Mouse (Mus musculus): Measurements from ENCODE around the gene Alkbh1. TPM values are rescaled to one million over a fixed set of nuclear protein-coding genes. Genes with fewer than 3 reads are reported as not detected.

Gene Alkbh1
- total and polyA plus RNA-seq, 2 experiments from 2014 or later = 20.3 to 36.8 TPM

DNA sequence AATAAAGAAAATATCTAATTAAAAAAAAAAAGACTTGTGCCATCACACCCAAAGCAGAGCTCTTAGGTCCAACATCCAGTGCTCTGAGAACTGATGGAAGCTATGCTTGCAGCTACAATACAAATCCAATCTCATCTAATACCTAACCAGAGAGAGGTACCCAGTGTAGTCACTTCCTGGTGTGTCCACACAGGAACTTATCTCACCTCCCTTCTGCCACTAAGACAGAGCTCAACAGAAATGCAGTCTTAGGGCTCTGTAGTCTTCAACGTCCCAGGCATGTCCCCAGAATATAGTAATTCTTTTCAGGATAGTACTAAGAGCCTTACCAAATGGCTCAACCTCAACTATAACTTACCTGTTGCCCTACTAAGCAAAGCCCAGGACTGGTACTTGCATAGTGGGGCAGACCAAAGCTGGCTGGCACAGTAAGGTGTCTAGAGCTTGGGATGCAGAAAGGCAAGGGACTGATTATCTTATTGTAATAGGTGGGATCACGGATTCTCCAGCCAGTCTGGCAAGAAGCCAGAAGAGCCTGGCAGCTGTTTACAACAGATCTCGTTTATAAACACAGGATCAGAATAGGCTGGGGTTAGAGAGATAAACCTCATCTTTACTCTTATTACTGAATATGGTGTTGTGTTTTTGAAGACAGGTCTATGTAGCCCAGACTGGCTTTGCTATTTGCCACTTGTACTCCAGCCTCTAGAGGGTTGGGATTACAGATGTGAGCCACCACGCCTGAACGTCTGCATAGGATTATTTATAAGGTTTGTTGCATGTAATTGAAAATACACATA is 21.9 kb downstream of the Alkbh1 start:
- Histone ChIP-seq H3K27me3 (ENCODE audit: insufficient read depth, low read length) (no peaks in the 10 kb centered on the region), H3K9me3 (ENCODE audit: low read length) (no peaks in the 10 kb centered on the region), H3K4me1 (ENCODE audit: insufficient read depth, low read length) (peaks cover 6% of the 10 kb centered on the region; the same call in 1 of the 2 replicates), H3K36me3 (ENCODE audit: insufficient read depth, low read length) (peaks cover 6% of the 10 kb centered on the region; the same call in 1 of the 2 replicates), H3K4me3 (ENCODE audit: low read depth, low read length) (no peak overlapping the region), H3K9ac (replicated peaks; ENCODE audit: low read length, poor library complexity, severe bottlenecking) (no peak overlapping the region), H3K4me2 (ENCODE audit: low read depth, low read length, poor library complexity, severe bottlenecking) (no peak overlapping the region), H3K27ac (ENCODE audit: low read depth, low read length) (no peak overlapping the region)
- 46% methylated on average over 5 of the region's 5 CpGs for WGBS
- no peak for DNase-seq (ENCODE audit: low spot score)
- TF ChIP-seq CTCF (IDR thresholded peaks at IDR 0.05) = no peak
- no peak for ATAC-seq (ENCODE audit: low FRiP score)

DNA sequence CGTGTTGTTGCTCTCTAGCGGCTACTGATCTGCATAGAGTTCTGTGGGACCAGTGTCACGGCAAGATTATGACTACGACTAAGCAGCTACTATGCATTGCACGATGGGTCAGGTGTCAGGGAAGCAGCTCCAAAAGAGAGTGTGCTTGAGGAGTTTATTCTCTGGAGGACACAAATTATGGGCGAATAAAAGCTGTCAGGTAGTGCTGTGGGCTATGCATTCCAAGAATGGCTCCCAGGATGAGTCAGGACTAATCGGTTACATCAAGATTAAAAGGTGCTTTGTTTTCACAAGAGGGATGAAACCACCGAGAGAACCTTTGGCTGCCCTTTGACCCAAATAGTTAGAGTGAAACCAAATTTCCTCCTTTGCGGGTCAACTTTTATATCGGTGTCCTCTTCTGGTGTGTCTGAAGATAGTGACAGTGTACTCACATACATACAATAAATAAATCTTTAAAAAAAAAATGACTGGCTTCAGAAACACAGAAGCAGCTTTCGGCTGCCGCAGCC is 23.8 kb downstream of the Alkbh1 start:
- Histone ChIP-seq H3K27me3 (ENCODE audit: insufficient read depth, low read length) (no peaks in the 10 kb centered on the region), H3K9me3 (ENCODE audit: low read length) (no peaks in the 10 kb centered on the region), H3K27ac (ENCODE audit: low read depth, low read length) (no peak overlapping the region), H3K36me3 (ENCODE audit: insufficient read depth, low read length) (no peaks in the 10 kb centered on the region), H3K4me1 (ENCODE audit: insufficient read depth, low read length) (peaks cover 6% of the 10 kb centered on the region; the same call in 1 of the 2 replicates), H3K4me3 (ENCODE audit: low read depth, low read length) (no peak overlapping the region), H3K9ac (replicated peaks; ENCODE audit: low read length, poor library complexity, severe bottlenecking) (no peak overlapping the region), H3K4me2 (ENCODE audit: low read depth, low read length, poor library complexity, severe bottlenecking) (no peak overlapping the region)
- 70% methylated on average over 12 of the region's 12 CpGs for WGBS
- no peak for TF ChIP-seq CTCF (IDR thresholded peaks at IDR 0.05)
- no peak for ATAC-seq (ENCODE audit: low FRiP score)
- no peak for DNase-seq (ENCODE audit: low spot score)

DNA sequence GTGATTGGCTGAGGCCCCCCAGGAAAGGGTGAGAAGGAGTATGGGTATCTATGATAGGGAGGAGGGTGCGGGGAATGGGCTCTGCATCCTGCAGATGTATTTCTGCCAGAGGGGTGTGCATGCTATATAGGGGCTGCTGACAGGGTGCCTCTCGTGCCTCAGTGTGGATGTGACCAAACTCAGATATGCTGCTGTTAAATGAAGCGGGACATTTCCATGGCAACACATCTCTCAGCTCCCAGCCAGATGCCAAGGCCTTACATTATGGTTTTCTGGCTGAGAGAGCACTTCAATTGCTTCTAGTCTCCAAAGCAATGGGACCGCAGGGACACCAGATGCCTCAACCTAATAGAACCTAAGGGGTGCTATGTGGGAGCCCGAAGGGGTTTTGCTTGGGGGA is 24.9 kb downstream of the Alkbh1 start:
- peak; percentile 83 for ATAC-seq (ENCODE audit: low FRiP score)
- peak; percentile 92 for DNase-seq (ENCODE audit: low spot score)
- TF ChIP-seq CTCF (IDR thresholded peaks at IDR 0.05) = no peak
- Histone ChIP-seq H3K9me3 (ENCODE audit: low read length) (no peaks in the 10 kb centered on the region), H3K4me3 (ENCODE audit: low read depth, low read length) (no peak overlapping the region), H3K4me1 (ENCODE audit: insufficient read depth, low read length) (peaks cover 6% of the 10 kb centered on the region; the same call in 1 of the 2 replicates), H3K4me2 (ENCODE audit: low read depth, low read length, poor library complexity, severe bottlenecking) (no peak overlapping the region), H3K27me3 (ENCODE audit: insufficient read depth, low read length) (no peaks in the 10 kb centered on the region), H3K9ac (replicated peaks; ENCODE audit: low read length, poor library complexity, severe bottlenecking) (no peak overlapping the region), H3K27ac (ENCODE audit: low read depth, low read length) (peak overlapping the region; percentile 69), H3K36me3 (ENCODE audit: insufficient read depth, low read length) (no peaks in the 10 kb centered on the region)
- WGBS = 35% methylated on average over 5 of the region's 5 CpGs

DNA sequence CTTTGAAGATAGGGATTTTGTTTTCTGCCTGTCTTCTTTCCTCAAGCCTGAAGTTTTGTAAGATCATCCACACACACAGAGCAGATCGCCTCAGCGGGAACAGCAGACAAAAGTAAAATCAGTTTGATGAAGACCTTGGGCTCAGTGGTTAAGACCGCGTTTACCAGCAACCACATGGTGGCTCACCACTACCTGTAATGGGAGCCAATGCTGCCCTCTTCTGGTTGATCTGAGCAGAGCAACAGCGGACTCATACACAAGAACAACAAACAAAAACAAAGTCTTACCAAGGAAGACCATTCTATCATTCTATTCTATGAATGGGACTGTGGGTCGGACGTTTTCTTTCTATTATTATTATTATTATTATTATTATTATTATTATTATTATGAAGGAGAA is 27.1 kb downstream of the Alkbh1 start:
- peak; percentile 78 for TF ChIP-seq CTCF (IDR thresholded peaks at IDR 0.05)
- peak; percentile 63 for DNase-seq (ENCODE audit: low spot score)
- H3K27ac ChIP-seq (ENCODE audit: low read depth, low read length) = no peak overlapping the region
- WGBS = 35% methylated on average over 7 of the region's 7 CpGs
- no peaks in the 10 kb centered on the region for H3K9me3 ChIP-seq (ENCODE audit: low read length)
- H3K9ac ChIP-seq (replicated peaks; ENCODE audit: low read length, poor library complexity, severe bottlenecking) = no peak overlapping the region
- H3K36me3 ChIP-seq (ENCODE audit: insufficient read depth, low read length) = no peaks in the 10 kb centered on the region
- no peak overlapping the region for H3K4me3 ChIP-seq (ENCODE audit: low read depth, low read length)
- no peaks in the 10 kb centered on the region for H3K27me3 ChIP-seq (ENCODE audit: insufficient read depth, low read length)
- H3K4me2 ChIP-seq (ENCODE audit: low read depth, low read length, poor library complexity, severe bottlenecking) = no peak overlapping the region
- peaks cover 6% of the 10 kb centered on the region; the same call in 1 of the 2 replicates for H3K4me1 ChIP-seq (ENCODE audit: insufficient read depth, low read length)
- no peak for ATAC-seq (ENCODE audit: low FRiP score)

DNA sequence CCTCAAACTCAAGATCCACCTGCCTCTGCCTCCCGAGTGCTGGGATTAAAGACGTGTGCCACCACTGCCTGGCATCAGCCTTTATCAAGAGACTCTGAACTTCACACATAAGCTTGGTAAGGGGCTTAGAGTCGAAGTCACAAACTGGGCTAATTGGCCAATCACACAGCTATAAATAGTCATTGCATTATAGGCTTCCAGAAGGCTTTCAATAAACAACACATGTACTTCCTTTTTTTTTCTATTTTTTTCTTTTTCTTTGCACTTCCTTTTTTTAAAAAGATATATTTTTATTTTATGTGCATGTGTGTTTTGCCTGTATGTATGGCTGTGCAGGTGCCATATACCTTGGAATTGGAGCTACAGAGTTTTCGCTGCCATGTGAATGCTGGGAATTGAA is 28.5 kb downstream of the Alkbh1 start:
- ATAC-seq (ENCODE audit: low FRiP score) (no peak), DNase-seq (ENCODE audit: low spot score) (no peak)
- Histone ChIP-seq H3K36me3 (ENCODE audit: insufficient read depth, low read length) (no peaks in the 10 kb centered on the region), H3K9ac (replicated peaks; ENCODE audit: low read length, poor library complexity, severe bottlenecking) (no peak overlapping the region), H3K4me3 (ENCODE audit: low read depth, low read length) (no peak overlapping the region), H3K9me3 (ENCODE audit: low read length) (no peaks in the 10 kb centered on the region), H3K4me1 (ENCODE audit: insufficient read depth, low read length) (peaks cover 6% of the 10 kb centered on the region; the same call in 1 of the 2 replicates), H3K27me3 (ENCODE audit: insufficient read depth, low read length) (no peaks in the 10 kb centered on the region), H3K4me2 (ENCODE audit: low read depth, low read length, poor library complexity, severe bottlenecking) (no peak overlapping the region), H3K27ac (ENCODE audit: low read depth, low read length) (no peak overlapping the region)
- TF ChIP-seq CTCF (IDR thresholded peaks at IDR 0.05) = no peak
- 75% methylated on average over 4 of the region's 4 CpGs for WGBS

DNA sequence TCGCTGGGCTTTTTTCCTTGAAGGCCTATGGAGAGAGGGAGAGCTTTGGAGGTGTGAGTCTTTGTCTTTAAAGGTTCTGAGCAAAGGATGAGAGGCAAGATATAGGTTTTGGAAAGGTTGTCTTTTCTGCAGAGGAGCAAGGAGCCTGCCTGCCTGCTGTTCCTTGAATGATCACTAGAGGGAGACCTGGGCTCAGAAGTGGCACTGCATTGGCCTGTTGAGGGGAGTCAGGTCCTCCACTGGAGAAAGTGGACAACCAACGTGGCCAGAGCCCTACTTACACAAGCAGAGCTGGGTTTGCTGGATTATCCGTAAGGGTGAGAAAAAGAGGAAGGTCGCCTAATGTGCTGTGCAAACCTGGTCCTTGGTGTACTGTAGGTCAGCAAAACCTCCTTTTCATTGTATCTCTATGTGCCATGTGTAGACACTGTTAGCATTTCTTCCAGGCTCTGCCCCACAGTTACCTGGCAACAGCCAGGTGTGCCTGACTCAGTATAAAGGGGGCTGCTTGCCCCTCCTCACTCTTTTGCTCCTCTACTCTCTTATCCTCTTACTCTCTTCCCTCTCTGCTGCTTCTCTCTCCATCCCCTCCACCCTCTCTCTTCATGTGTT is 30.5 kb downstream of the Alkbh1 start:
- H3K4me2 ChIP-seq (ENCODE audit: low read depth, low read length, poor library complexity, severe bottlenecking) = no peak overlapping the region
- peak; percentile 62 for ATAC-seq (ENCODE audit: low FRiP score)
- peak; percentile 70 for DNase-seq (ENCODE audit: low spot score)
- no peaks in the 10 kb centered on the region for H3K36me3 ChIP-seq (ENCODE audit: insufficient read depth, low read length)
- peak; percentile 95 for TF ChIP-seq CTCF (IDR thresholded peaks at IDR 0.05)
- H3K27me3 ChIP-seq (ENCODE audit: insufficient read depth, low read length) = no peaks in the 10 kb centered on the region
- no peaks in the 10 kb centered on the region for H3K4me1 ChIP-seq (ENCODE audit: insufficient read depth, low read length)
- 22% methylated on average over 4 of the region's 4 CpGs for WGBS
- H3K9me3 ChIP-seq (ENCODE audit: low read length) = no peaks in the 10 kb centered on the region
- no peak overlapping the region for H3K9ac ChIP-seq (replicated peaks; ENCODE audit: low read length, poor library complexity, severe bottlenecking)
- no peak overlapping the region for H3K27ac ChIP-seq (ENCODE audit: low read depth, low read length)
- no peak overlapping the region for H3K4me3 ChIP-seq (ENCODE audit: low read depth, low read length)
